8 mouse cellular contexts compared by ENCODE assay signal in the genomic region with DNA sequence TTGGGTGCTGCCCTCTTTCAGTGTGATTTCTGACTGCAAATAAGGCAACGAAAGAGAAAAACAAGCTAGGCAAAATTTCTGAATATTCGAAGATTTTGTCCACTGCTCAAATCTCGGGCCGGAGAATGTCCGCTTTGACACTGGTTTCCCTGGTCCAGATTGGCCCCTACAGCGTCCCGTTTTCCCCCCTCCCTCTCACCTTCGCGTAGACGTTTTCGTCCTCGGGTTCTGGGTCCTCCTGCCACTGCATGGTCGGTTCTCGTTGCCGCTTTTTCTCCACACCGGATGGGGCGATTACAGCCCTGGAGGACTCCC. TPM values are rescaled to one million over a fixed set of nuclear protein-coding genes. Genes with fewer than 3 reads are reported as not detected.
DNase-seq lines count a peak whose midpoint lies in the region; ATAC-seq and TF ChIP-seq lines count a peak whose summit lies in the region.

No protein-coding gene starts in this region.

- no peaks in the 10 kb centered on the region for H3K36me3 ChIP-seq in kidney, postnatal 0 days (ENCODE audit: insufficient read depth, low read length)
- peaks cover 3% of the 10 kb centered on the region; the same call in 1 of the 2 replicates for H3K36me3 ChIP-seq in forebrain, embryonic 15.5 days
- H3K36me3 ChIP-seq in liver, embryonic 15.5 days (replicated peaks) = peaks cover 42% of the 10 kb centered on the region
- H3K36me3 ChIP-seq in stomach, postnatal 0 days (ENCODE audit: control insufficient read depth, insufficient read depth, low read length) = no peaks in the 10 kb centered on the region

- no peak for TF ChIP-seq EP300 in stomach, postnatal 0 days (optimal IDR thresholded peaks at IDR 0.05)

- no peaks in the 10 kb centered on the region for H3K4me1 ChIP-seq in kidney, postnatal 0 days (replicated peaks; ENCODE audit: insufficient read depth, low read length)
- H3K4me1 ChIP-seq in forebrain, embryonic 15.5 days = peaks cover 22% of the 10 kb centered on the region
- H3K4me1 ChIP-seq in liver, embryonic 15.5 days (replicated peaks) = peaks cover 17% of the 10 kb centered on the region
- H3K4me1 ChIP-seq in stomach, postnatal 0 days (replicated peaks; ENCODE audit: control insufficient read depth, insufficient read depth) = no peaks in the 10 kb centered on the region

- H3K9me3 ChIP-seq in kidney, postnatal 0 days (replicated peaks; ENCODE audit: low read length) = no peaks in the 10 kb centered on the region
- no peaks in the 10 kb centered on the region for H3K9me3 ChIP-seq in forebrain, embryonic 15.5 days
- H3K9me3 ChIP-seq in liver, embryonic 15.5 days (replicated peaks) = no peaks in the 10 kb centered on the region
- no peaks in the 10 kb centered on the region for H3K9me3 ChIP-seq in stomach, postnatal 0 days (ENCODE audit: control insufficient read depth, low read length)

- peak; percentile 27 for ATAC-seq in kidney, postnatal 0 days (replicated peaks; ENCODE audit: low FRiP score, low read depth)
- no peak for ATAC-seq in forebrain, embryonic 15.5 days (replicated peaks)
- ATAC-seq in liver, embryonic 15.5 days (ENCODE audit: insufficient read depth) = peak; percentile 5
- ATAC-seq in stomach, postnatal 0 days (ENCODE audit: low FRiP score, low TSS enrichment) = peak; percentile 16

- 19% methylated on average over 16 of the region's 17 CpGs for WGBS in kidney, postnatal 0 days
- WGBS in forebrain, embryonic 15.5 days = 29% methylated on average over 17 of the region's 17 CpGs
- 10% methylated on average over 17 of the region's 17 CpGs for WGBS in liver, embryonic 15.5 days (ENCODE audit: insufficient replicate concordance)
- WGBS in stomach, postnatal 0 days = 10% methylated on average over 16 of the region's 17 CpGs

- peak overlapping the region; percentile 69 for H3K9ac ChIP-seq in kidney, postnatal 0 days (ENCODE audit: low read depth, low read length)
- peak overlapping the region; percentile 71 for H3K9ac ChIP-seq in forebrain, embryonic 15.5 days (replicated peaks)
- H3K9ac ChIP-seq in liver, embryonic 15.5 days = peak overlapping the region; percentile 66
- H3K9ac ChIP-seq in stomach, postnatal 0 days (ENCODE audit: low read length) = peak overlapping the region; percentile 53

- TF ChIP-seq CTCF in kidney, postnatal 0 days (IDR thresholded peaks at IDR 0.05; ENCODE audit: low read depth) = no peak
- TF ChIP-seq CTCF in stomach, postnatal 0 days (IDR thresholded peaks at IDR 0.05; ENCODE audit: low read depth) = no peak

- no peaks in the 10 kb centered on the region for H3K27me3 ChIP-seq in kidney, postnatal 0 days (ENCODE audit: insufficient read depth, low read length)
- H3K27me3 ChIP-seq in forebrain, embryonic 15.5 days = no peaks in the 10 kb centered on the region
- no peaks in the 10 kb centered on the region for H3K27me3 ChIP-seq in liver, embryonic 15.5 days
- no peaks in the 10 kb centered on the region for H3K27me3 ChIP-seq in stomach, postnatal 0 days (ENCODE audit: control insufficient read depth, insufficient read depth, low read length)

- peak overlapping the region; percentile 88 for H3K27ac ChIP-seq in kidney, postnatal 0 days
- peak overlapping the region; percentile 94 for H3K27ac ChIP-seq in forebrain, embryonic 15.5 days (replicated peaks)
- H3K27ac ChIP-seq in liver, embryonic 15.5 days (replicated peaks) = peak overlapping the region; percentile 91
- peak overlapping the region; percentile 82 for H3K27ac ChIP-seq in stomach, postnatal 0 days (replicated peaks)

- peak overlapping the region; percentile 63 for H3K4me3 ChIP-seq in kidney, postnatal 0 days (replicated peaks; ENCODE audit: low read depth, low read length)
- H3K4me3 ChIP-seq in forebrain, embryonic 15.5 days = peak overlapping the region; percentile 65
- H3K4me3 ChIP-seq in liver, embryonic 15.5 days (replicated peaks) = peak overlapping the region; percentile 76
- peak overlapping the region; percentile 60 for H3K4me3 ChIP-seq in stomach, postnatal 0 days (ENCODE audit: low read depth, low read length)

- H3K4me2 ChIP-seq in kidney, postnatal 0 days (ENCODE audit: low read length) = peak overlapping the region; percentile 54
- H3K4me2 ChIP-seq in forebrain, embryonic 15.5 days (replicated peaks) = peak overlapping the region; percentile 48
- peak overlapping the region; percentile 65 for H3K4me2 ChIP-seq in liver, embryonic 15.5 days
- H3K4me2 ChIP-seq in stomach, postnatal 0 days (replicated peaks; ENCODE audit: low read depth) = peak overlapping the region; percentile 50

- no peak for DNase-seq in kidney, postnatal 0 days (ENCODE audit: low spot score)
- DNase-seq in kidney, postnatal 25 days = no peak
- DNase-seq in brain, embryonic 18.5 days (ENCODE audit: low read depth, low spot score) = peak; percentile 6
- no peak for DNase-seq in stomach, postnatal 0 days (ENCODE audit: low spot score)
- no peak for DNase-seq in kidney, adult 11 months
- DNase-seq in natural killer cell, adult 2 months (ENCODE audit: low spot score in 2 of 2) = no peak

RNA-seq across cellular contexts. Expression of a gene that starts 0.5 kb away (rescaled TPM):
- 37.3 and 41.0 TPM in 2 replicates for polyA plus RNA-seq in kidney, postnatal 0 days (2015; fragmentation: Nextera tagmentation; extraction: Ambion mirVana)
- polyA plus RNA-seq in forebrain, embryonic 15.5 days (2015; fragmentation: Nextera tagmentation; extraction: Ambion mirVana) = 66.9 and 70.1 TPM in 2 replicates
- polyA plus RNA-seq in liver, embryonic 15.5 days (2015; fragmentation: Nextera tagmentation; extraction: Ambion mirVana) = 28.5 and 31.2 TPM in 2 replicates
- polyA plus RNA-seq in stomach, postnatal 0 days (2015; fragmentation: Nextera tagmentation; extraction: Ambion mirVana) = 17.5 and 17.9 TPM in 2 replicates

RNA-seq across cellular contexts. Expression of a gene that starts 0.6 kb away (rescaled TPM):
- polyA plus RNA-seq in kidney, postnatal 0 days (2015; fragmentation: Nextera tagmentation; extraction: Ambion mirVana) = 451 and 489 TPM in 2 replicates
- polyA plus RNA-seq in forebrain, embryonic 15.5 days (2015; fragmentation: Nextera tagmentation; extraction: Ambion mirVana) = 192 and 199 TPM in 2 replicates
- 142 and 158 TPM in 2 replicates for polyA plus RNA-seq in liver, embryonic 15.5 days (2015; fragmentation: Nextera tagmentation; extraction: Ambion mirVana)
- 316 and 334 TPM in 2 replicates for polyA plus RNA-seq in stomach, postnatal 0 days (2015; fragmentation: Nextera tagmentation; extraction: Ambion mirVana)

RNA-seq across cellular contexts. Expression of a gene that starts 41.3 kb away (rescaled TPM):
- polyA plus RNA-seq in kidney, postnatal 0 days (2015; fragmentation: Nextera tagmentation; extraction: Ambion mirVana) = 119 and 131 TPM in 2 replicates
- polyA plus RNA-seq in forebrain, embryonic 15.5 days (2015; fragmentation: Nextera tagmentation; extraction: Ambion mirVana) = 407 and 417 TPM in 2 replicates
- polyA plus RNA-seq in liver, embryonic 15.5 days (2015; fragmentation: Nextera tagmentation; extraction: Ambion mirVana) = 92.2 and 98.5 TPM in 2 replicates
- polyA plus RNA-seq in stomach, postnatal 0 days (2015; fragmentation: Nextera tagmentation; extraction: Ambion mirVana) = 89.4 and 93.1 TPM in 2 replicates
